Mouse (Mus musculus): ENCODE results near the gene Eif1. TPM values are rescaled to one million over a fixed set of nuclear protein-coding genes. Genes with fewer than 3 reads are reported as not detected.
A peak's percentile ranks its signal among the peaks of the same experiment; 100 is the strongest.
"Not testable (repeated sequence)": the region's sequence is repeated elsewhere in the genome, so short reads cannot be mapped to it uniquely, and the experiment has no call there.

Gene Eif1
- total RNA-seq, 4 experiments from 2014 or later = 732 to 782 (median 741) TPM

- peak in 1 of 2 experiments; percentile 56 for DNase-seq (ENCODE audit: low spot score in 2 of 2)
These were observed 7.5 kb upstream of the Eif1 start for GRCm38 (mm10) chr11:100312096-100312679.

- no peak for DNase-seq (ENCODE audit: low spot score in 2 of 2)
These were observed 6.3 kb upstream of the Eif1 start for GRCm38 (mm10) chr11:100313424-100313823.

- DNase-seq (ENCODE audit: low spot score in 2 of 2) = no peak
These were observed 4.2 kb upstream of the Eif1 start for GRCm38 (mm10) chr11:100315439-100315838.

GRCm38 (mm10) chr11:100317826-100318380 is 1.8 kb upstream of the Eif1 start:
- no peak for DNase-seq (ENCODE audit: low spot score in 2 of 2)

GRCm38 (mm10) chr11:100318529-100319451 is 895 bp upstream of the Eif1 start:
- DNase-seq (ENCODE audit: low spot score in 2 of 2) = no peak

- peak; percentile 92 to 94 for DNase-seq (ENCODE audit: low spot score in 2 of 2)
These were observed 516 bp downstream of the Eif1 start for GRCm38 (mm10) chr11:100320172-100320630.

GRCm38 (mm10) chr11:100320701-100321410 is 1.2 kb downstream of the Eif1 start:
- not testable (repeated sequence) for DNase-seq (ENCODE audit: low spot score in 2 of 2)

GRCm38 (mm10) chr11:100321479-100322305 is 2.0 kb downstream of the Eif1 start:
- DNase-seq (ENCODE audit: low spot score in 2 of 2) = not testable (repeated sequence)

- DNase-seq (ENCODE audit: low spot score in 2 of 2) = no peak
These were observed 3.0 kb downstream of the Eif1 start for GRCm38 (mm10) chr11:100322591-100323258.

- DNase-seq (ENCODE audit: low spot score in 2 of 2) = peak in 1 of 2 experiments; percentile 61
These were observed 3.9 kb downstream of the Eif1 start for GRCm38 (mm10) chr11:100323578-100323977.

- DNase-seq (ENCODE audit: low spot score in 2 of 2) = no peak
These were observed 5.5 kb downstream of the Eif1 start for GRCm38 (mm10) chr11:100325062-100325629.

GRCm38 (mm10) chr11:100327316-100327715 is 7.6 kb downstream of the Eif1 start:
- DNase-seq (ENCODE audit: low spot score in 2 of 2) = peak in 1 of 2 experiments; percentile 35

- DNase-seq (ENCODE audit: low spot score in 2 of 2) = no peak
These were observed 8.1 kb downstream of the Eif1 start for GRCm38 (mm10) chr11:100327761-100328160.

GRCm38 (mm10) chr11:100330235-100330634 is 10.6 kb downstream of the Eif1 start:
- DNase-seq (ENCODE audit: low spot score in 2 of 2) = no peak

GRCm38 (mm10) chr11:100330816-100331375 is 11.2 kb downstream of the Eif1 start:
- DNase-seq (ENCODE audit: low spot score in 2 of 2) = not testable (repeated sequence)

- peak; percentile 71 to 72 for DNase-seq (ENCODE audit: low spot score in 2 of 2)
These were observed 13.3 kb downstream of the Eif1 start for GRCm38 (mm10) chr11:100332766-100333515.

- DNase-seq (ENCODE audit: low spot score in 2 of 2) = no peak
These were observed 14.3 kb downstream of the Eif1 start, which contains the start of gene Gast for GRCm38 (mm10) chr11:100333944-100334457. Gast (plus strand) TSS chr11:100334407.

GRCm38 (mm10) chr11:100335731-100336130 is 16.0 kb downstream of the Eif1 start:
- no peak for DNase-seq (ENCODE audit: low spot score in 2 of 2)
